Mouse (Mus musculus) hindbrain, embryonic 16.5 days (tissue): ENCODE measurements around the gene Mical1. TPM values are rescaled to one million over a fixed set of nuclear protein-coding genes. Genes with fewer than 3 reads are reported as not detected.
A peak's percentile ranks its signal among the peaks of the same experiment; 100 is the strongest.
"Not testable (repeated sequence)": the region's sequence is repeated elsewhere in the genome, so short reads cannot be mapped to it uniquely, and the experiment has no call there.

Experiments used
- ATAC-seq: fragments of 200-750 bp; cut with Nextera tagmentation; 2 replicates; pipeline ENCODE4 v1.8.0; 2017; ENCODE audit warnings: moderate TSS enrichment, moderate library complexity
- H3K27ac ChIP-seq: fragments of 300-500 bp; sonication (generic); 2 replicates; pipeline ENCODE4 v1.5.1; 2014; ENCODE audit warnings: low read depth, mild to moderate bottlenecking, control low read depth, low read length, moderate library complexity
- H3K27me3 ChIP-seq: fragments of 300-500 bp; sonication (generic); replicated peaks from 2 replicates; pipeline ENCODE4 v1.6.1; 2014; ENCODE audit warnings: low read length; ENCODE audit not compliant: control insufficient read depth, insufficient read depth
- H3K36me3 ChIP-seq: fragments of 300-500 bp; sonication (generic); 2 replicates; pipeline ENCODE4 v1.6.1; 2014; ENCODE audit warnings: mild to moderate bottlenecking, low read length, moderate library complexity, mixed read lengths; ENCODE audit not compliant: control insufficient read depth, insufficient read depth
- H3K4me1 ChIP-seq: fragments of 300-500 bp; sonication (generic); 2 replicates; pipeline ENCODE4 v1.6.1; 2014; ENCODE audit warnings: low read depth, low read length; ENCODE audit not compliant: control insufficient read depth, insufficient read depth
- H3K4me2 ChIP-seq: fragments of 300-500 bp; sonication (generic); 2 replicates; pipeline ENCODE4 v1.6.1; 2014; ENCODE audit warnings: mild to moderate bottlenecking, low read length, control low read depth, moderate library complexity
- H3K4me3 ChIP-seq: fragments of 300-500 bp; sonication (generic); 2 replicates; pipeline ENCODE4 v1.5.1; 2014; ENCODE audit warnings: mild to moderate bottlenecking, low read length, control low read depth, moderate library complexity
- H3K9ac ChIP-seq: fragments of 300-500 bp; sonication (generic); 2 replicates; pipeline ENCODE4 v1.6.1; 2014; ENCODE audit warnings: low read depth, mild to moderate bottlenecking, control low read depth, low read length, moderate library complexity
- H3K9me3 ChIP-seq: fragments of 300-500 bp; sonication (generic); 2 replicates; pipeline ENCODE4 v1.6.1; 2014; ENCODE audit warnings: mild to moderate bottlenecking, low read length, moderate library complexity; ENCODE audit not compliant: control insufficient read depth
- WGBS: fragments of 180-500 bp; shearing (Covaris S2); extraction: QIAGEN DNeasy Blood & Tissue Kit; methylation state at CpG from one replicate; pipeline ENCODE4 v1.1.7; 2014; 5-methylcytosine and 5-hydroxymethylcytosine counted together
- polyA plus RNA-seq: library from polyadenylated mRNA; unstranded; fragments of >200 nt; fragmentation: Nextera tagmentation; extraction: Ambion mirVana; gene quantifications from 2 replicates; pipeline ENCODE4 v1.2.1, GENCODE M21; 2015

The Mical1 gene
- polyA plus RNA-seq, 1 experiment from 2014 or later = 25.9 TPM

- ATAC-seq = peak; percentile 91
- H3K4me1 ChIP-seq, H3K4me3 ChIP-seq, H3K9me3 ChIP-seq, H3K27me3 ChIP-seq, H3K4me2 ChIP-seq, H3K27ac ChIP-seq, H3K36me3 ChIP-seq: not testable (repeated sequence)
- WGBS = 6% methylated on average over 3 of the region's 3 CpGs
- peak overlapping the region; percentile 31; the same call in 1 of the 2 replicates for H3K9ac ChIP-seq
Measured at GRCm38 (mm10) chr10:41505446-41505845, 29.3 kb downstream of the Mical1 start.

- Histone ChIP-seq H3K9ac (no peak overlapping the region), H3K27me3 (no peaks in the 10 kb centered on the region), H3K36me3 (no peaks in the 10 kb centered on the region), H3K4me3 (no peak overlapping the region), H3K4me1 (no peaks in the 10 kb centered on the region), H3K4me2 (no peak overlapping the region), H3K27ac (no peak overlapping the region), H3K9me3 (no peaks in the 10 kb centered on the region)
- 45% methylated on average over 2 of the region's 2 CpGs for WGBS
- ATAC-seq = no peak
Measured at GRCm38 (mm10) chr10:41509160-41509559, 33.0 kb downstream of the Mical1 start.

DNA sequence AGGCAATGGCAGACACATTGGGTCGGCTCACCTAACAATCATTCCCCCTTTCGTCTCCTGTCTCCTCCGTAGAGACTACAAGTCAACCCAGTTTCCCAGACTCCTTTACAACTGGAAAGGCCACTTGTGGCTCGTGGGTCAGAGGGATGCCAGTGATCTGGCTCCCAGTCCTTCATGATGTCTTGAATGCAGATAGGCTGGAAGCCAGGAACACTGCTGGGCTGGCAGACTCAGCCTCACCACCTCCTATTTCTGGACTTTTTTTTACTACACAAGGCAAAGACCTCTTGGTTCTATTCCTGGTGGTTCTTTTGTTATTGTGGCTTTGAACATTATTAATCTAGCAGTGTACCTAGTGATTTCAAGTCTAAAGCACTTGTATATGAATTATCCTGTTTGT lies 38.2 kb downstream of the Mical1 start:
- no peak for ATAC-seq
- no peak overlapping the region for H3K27ac ChIP-seq
- no peaks in the 10 kb centered on the region for H3K27me3 ChIP-seq
- no peaks in the 10 kb centered on the region for H3K36me3 ChIP-seq
- H3K9ac ChIP-seq = no peak overlapping the region
- peaks cover 5% of the 10 kb centered on the region; the same call in 1 of the 2 replicates for H3K4me1 ChIP-seq
- H3K4me2 ChIP-seq = no peak overlapping the region
- H3K4me3 ChIP-seq = no peak overlapping the region
- 83% methylated on average over 4 of the region's 4 CpGs for WGBS
- no peaks in the 10 kb centered on the region for H3K9me3 ChIP-seq

- Histone ChIP-seq H3K4me2 (no peak overlapping the region), H3K4me1 (peaks cover 5% of the 10 kb centered on the region; the same call in 1 of the 2 replicates), H3K4me3 (no peak overlapping the region), H3K27ac (no peak overlapping the region), H3K9ac (no peak overlapping the region), H3K9me3 (no peaks in the 10 kb centered on the region), H3K27me3 (no peaks in the 10 kb centered on the region), H3K36me3 (no peaks in the 10 kb centered on the region)
- no peak for ATAC-seq
Measured at GRCm38 (mm10) chr10:41514921-41515320, 38.8 kb downstream of the Mical1 start.

- no peaks in the 10 kb centered on the region for H3K9me3 ChIP-seq
- peaks cover 16% of the 10 kb centered on the region for H3K4me1 ChIP-seq
- no peaks in the 10 kb centered on the region for H3K27me3 ChIP-seq
- H3K4me3 ChIP-seq = peak overlapping the region; percentile 69
- H3K4me2 ChIP-seq = peak overlapping the region; percentile 97
- H3K36me3 ChIP-seq = no peaks in the 10 kb centered on the region
- WGBS = under 1% methylated on average over 23 of the region's 23 CpGs
- H3K27ac ChIP-seq = peak overlapping the region; percentile 99
- peak; percentile 78 for ATAC-seq
- H3K9ac ChIP-seq = peak overlapping the region; percentile 91
Measured at GRCm38 (mm10) chr10:41518508-41518980, 42.4 kb downstream of the Mical1 start.

DNA sequence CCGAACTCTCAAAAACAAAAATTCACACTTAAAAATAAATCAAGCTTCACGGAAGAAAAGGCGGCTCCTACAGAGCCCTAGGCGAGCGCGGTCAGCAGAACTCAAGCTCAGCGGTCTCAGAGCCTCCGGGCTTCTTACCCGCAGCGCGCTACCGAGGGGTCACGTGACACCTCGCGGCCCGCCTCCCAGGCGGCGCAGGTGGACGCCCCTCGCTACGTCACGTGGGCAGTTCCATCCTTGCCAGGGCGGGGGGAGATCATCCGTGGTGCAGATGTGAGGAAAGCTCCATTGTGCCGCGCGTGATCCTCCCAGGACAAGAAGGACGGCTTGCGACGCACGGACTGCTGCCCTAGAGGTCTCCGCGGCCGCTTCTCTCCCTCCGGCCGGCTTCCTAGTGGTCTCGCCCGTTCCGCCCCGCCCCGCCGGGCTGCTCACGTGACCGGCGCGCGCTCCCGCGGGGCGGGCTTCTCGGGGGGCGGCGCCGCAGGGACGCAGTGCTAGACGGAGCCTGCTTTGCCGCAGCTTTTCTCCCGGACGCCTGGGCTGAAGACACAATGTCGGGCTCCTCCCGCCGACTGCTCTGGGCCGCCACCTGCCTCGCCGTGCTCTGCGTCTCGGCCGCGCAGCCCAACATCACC lies 43.0 kb downstream of the Mical1 start, which contains the start of gene Cd164:
Gene Cd164 (plus strand): TSS at position 434 of the 638 bp plus-strand sequence.
- H3K4me2 ChIP-seq = peak within 1 kb of the TSS; percentile 97
- H3K9me3 ChIP-seq = no peaks in the 10 kb centered on the region
- ATAC-seq = peak; percentile 94
- H3K36me3 ChIP-seq = no peaks in the 10 kb centered on the region
- H3K4me1 ChIP-seq = peaks cover 16% of the 10 kb centered on the region
- peak within 1 kb of the TSS; percentile 69 for H3K4me3 ChIP-seq
- peak within 1 kb of the TSS; percentile 99 for H3K27ac ChIP-seq
- no peaks in the 10 kb centered on the region for H3K27me3 ChIP-seq
- peak within 1 kb of the TSS; percentile 91 for H3K9ac ChIP-seq
- WGBS = under 1% methylated on average over 46 of the region's 69 CpGs

- H3K4me1 ChIP-seq = peaks cover 16% of the 10 kb centered on the region
- peak overlapping the region; percentile 97 for H3K4me2 ChIP-seq
- no peaks in the 10 kb centered on the region for H3K9me3 ChIP-seq
- H3K9ac ChIP-seq = peak overlapping the region; percentile 91
- ATAC-seq = no peak; the same call in 1 of the 2 replicates
- under 1% methylated on average over 62 of the region's 65 CpGs for WGBS
- peak overlapping the region; percentile 99 for H3K27ac ChIP-seq
- H3K27me3 ChIP-seq = no peaks in the 10 kb centered on the region
- H3K4me3 ChIP-seq = peak overlapping the region; percentile 69
- H3K36me3 ChIP-seq = no peaks in the 10 kb centered on the region
Measured at GRCm38 (mm10) chr10:41519640-41520409, 43.7 kb downstream of the Mical1 start.

DNA sequence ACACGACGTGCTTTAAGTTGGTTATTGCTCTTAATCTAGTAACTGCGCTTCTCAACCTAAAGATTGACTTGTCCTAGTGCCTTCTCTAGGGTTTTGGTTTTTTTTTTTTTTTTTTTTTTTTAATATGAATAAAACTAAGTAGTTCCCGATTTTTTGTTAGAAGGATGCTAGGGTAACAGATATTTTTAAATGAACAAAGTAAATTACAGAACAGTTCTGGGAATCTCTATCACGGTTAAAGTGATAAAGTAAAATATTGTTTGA lies 44.2 kb downstream of the Mical1 start:
- Histone ChIP-seq H3K9me3 (no peaks in the 10 kb centered on the region), H3K4me3 (peak overlapping the region; percentile 69), H3K9ac (peak overlapping the region; percentile 91), H3K36me3 (peaks cover 2% of the 10 kb centered on the region; the same call in 1 of the 2 replicates), H3K27me3 (no peaks in the 10 kb centered on the region), H3K4me2 (peak overlapping the region; percentile 97), H3K4me1 (peaks cover 16% of the 10 kb centered on the region), H3K27ac (peak overlapping the region; percentile 99; the same call in 1 of the 2 replicates)
- 4% methylated on average over 5 of the region's 5 CpGs for WGBS
- no peak for ATAC-seq

DNA sequence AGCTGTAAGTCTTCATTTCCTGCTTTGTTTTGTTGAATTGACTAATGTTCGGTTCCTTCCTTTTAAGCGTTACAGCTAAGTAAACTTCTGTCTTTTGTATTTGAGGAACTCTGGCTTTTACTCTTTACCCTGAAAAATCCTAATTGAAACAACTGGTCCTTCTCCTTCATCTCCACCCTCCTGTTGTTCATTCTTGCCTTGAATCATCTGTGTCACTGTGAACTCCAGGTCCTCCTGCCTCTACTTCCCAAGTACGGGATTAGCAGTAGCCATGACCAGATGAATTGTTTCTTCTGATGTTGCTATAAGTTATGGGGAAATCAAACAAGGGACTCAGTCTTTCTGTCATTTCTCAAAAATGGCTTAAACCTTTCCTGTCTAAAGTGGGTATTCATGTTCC lies 47.3 kb downstream of the Mical1 start:
- Histone ChIP-seq H3K36me3 (peaks cover 3% of the 10 kb centered on the region), H3K4me2 (no peak overlapping the region), H3K27me3 (no peaks in the 10 kb centered on the region), H3K4me3 (no peak overlapping the region), H3K9me3 (no peaks in the 10 kb centered on the region), H3K4me1 (peaks cover 12% of the 10 kb centered on the region), H3K9ac (no peak overlapping the region), H3K27ac (no peak overlapping the region)
- 76% methylated on average over 3 of the region's 3 CpGs for WGBS
- ATAC-seq = no peak
